Mouse (Mus musculus) liver, embryonic 14.5 days (tissue): Measurements from ENCODE around the gene Ccdc27. TPM values are rescaled to one million over a fixed set of nuclear protein-coding genes. Genes with fewer than 3 reads are reported as not detected.

Experiments used
- ATAC-seq: fragments of 200-750 bp; cut with Nextera tagmentation; 2 replicates; pipeline ENCODE4 v1.8.0; 2017; ENCODE audit warnings: moderate number of reproducible peaks, mild to moderate bottlenecking, moderate library complexity; ENCODE audit not compliant: insufficient read depth
- DNase-seq, 3 experiments: peaks; one replicate each; pipeline ENCODE4 v3.0.0-alpha.2; 2012 to 2013; ENCODE audit warnings: low read depth in 3 of 3, low spot score in 3 of 3
- H3K27ac ChIP-seq: fragments of 300-500 bp; sonication (generic); 2 replicates; pipeline ENCODE4 v1.5.1; 2014; ENCODE audit warnings: moderate library complexity, mild to moderate bottlenecking, control low read depth, inconsistent platforms
- H3K27me3 ChIP-seq: fragments of 300-500 bp; sonication (generic); 2 replicates; pipeline ENCODE4 v1.6.1; 2014; ENCODE audit warnings: mild to moderate bottlenecking, low read length, moderate library complexity; ENCODE audit not compliant: control insufficient read depth, insufficient read depth
- H3K36me3 ChIP-seq: fragments of 300-500 bp; sonication (generic); replicated peaks from 2 replicates; pipeline ENCODE4 v1.6.1; 2014; ENCODE audit warnings: low read depth; ENCODE audit not compliant: control insufficient read depth, insufficient read depth
- H3K4me1 ChIP-seq, 2 experiments: fragments of 200-500 bp in 1 of 2; fragments of 300-500 bp in 1 of 2; sonication (generic) in 1 of 2; replicated peaks; 2 replicates each; pipeline ENCODE4 v1.6.1; 2012 to 2014; ENCODE audit warnings: antibody characterized with exemption in 1 of 2, inconsistent platforms in 1 of 2, low read length in 1 of 2; ENCODE audit not compliant: control insufficient read depth in 2 of 2, insufficient read depth in 2 of 2
- H3K4me2 ChIP-seq: fragments of 300-500 bp; sonication (generic); 2 replicates; pipeline ENCODE4 v1.6.1; 2014; ENCODE audit warnings: low read depth, mild to moderate bottlenecking, control low read depth, moderate library complexity
- H3K4me3 ChIP-seq, 2 experiments: fragments of 200-500 bp in 1 of 2; fragments of 300-500 bp in 1 of 2; sonication (generic) in 1 of 2; 2 replicates each; pipeline ENCODE4 v1.5.1; 2012 to 2014; ENCODE audit warnings: low read depth in 2 of 2, low read length in 2 of 2, mild to moderate bottlenecking in 2 of 2, control low read depth in 1 of 2, inconsistent platforms in 1 of 2, moderate library complexity in 1 of 2; ENCODE audit not compliant: insufficient read depth in 1 of 2
- H3K9ac ChIP-seq: fragments of 300-500 bp; sonication (generic); replicated peaks from 2 replicates; pipeline ENCODE4 v1.6.1; 2014; ENCODE audit warnings: mild to moderate bottlenecking, control low read depth, moderate library complexity
- H3K9me3 ChIP-seq: fragments of 300-500 bp; sonication (generic); 2 replicates; pipeline ENCODE4 v1.6.1; 2016; ENCODE audit warnings: low read length, mixed read lengths; ENCODE audit not compliant: control insufficient read depth
- CTCF ChIP-seq: IDR thresholded peaks from 2 replicates; pipeline ENCODE4 v1.5.1; 2016; ENCODE audit warnings: antibody characterized with exemption, low read depth, control low read depth
- EP300 ChIP-seq: IDR thresholded peaks from 2 replicates; pipeline ENCODE4 v1.6.1; 2016; ENCODE audit warnings: antibody characterized with exemption, low read depth
- WGBS: fragments of 180-500 bp; shearing (Covaris S2); extraction: QIAGEN DNeasy Blood & Tissue Kit; methylation state at CpG from one replicate; pipeline ENCODE4 v1.1.7; 2014; ENCODE audit not compliant: insufficient replicate concordance; 5-methylcytosine and 5-hydroxymethylcytosine counted together
- polyA plus RNA-seq, 2 experiments: library from polyadenylated mRNA; depleted of rRNA in 1 of 2; stranded (reverse) in 1 of 2; unstranded in 1 of 2; fragments of >200 nt; fragmentation: Nextera tagmentation in 1 of 2; extraction: Ambion mirVana in 1 of 2; gene quantifications; 2 replicates each; pipeline versions ENCODE4 v1.2.1 to v1.2.3; 2012 to 2014

Ccdc27 gene
- polyA plus RNA-seq, 2 experiments = not detected

DNA sequence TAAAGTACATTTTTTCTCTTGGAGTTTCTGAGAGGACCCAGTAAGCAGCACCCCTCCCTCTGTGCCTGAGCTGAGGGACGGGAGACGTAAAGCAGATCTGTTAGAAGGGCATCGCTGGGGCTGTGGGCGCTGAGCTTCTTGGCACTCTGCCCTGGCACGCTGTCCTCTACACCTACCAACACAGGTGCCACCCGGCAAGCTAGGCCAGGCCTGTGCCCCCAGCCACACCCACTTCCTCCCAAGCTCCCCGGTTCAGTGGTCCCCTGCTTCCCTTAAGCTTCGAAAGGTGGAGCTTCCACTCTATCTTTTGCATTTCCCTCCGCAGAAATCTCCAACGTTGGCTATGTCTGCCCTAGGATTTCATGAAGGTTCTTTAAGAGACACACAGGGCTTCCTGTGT, 63.2 kb downstream of the Ccdc27 start:
- H3K4me3 ChIP-seq = no peak overlapping the region
- ATAC-seq = no peak
- H3K27ac ChIP-seq = no peak overlapping the region
- H3K4me2 ChIP-seq = no peak overlapping the region
- TF ChIP-seq EP300 (no peak), CTCF (no peak)
- H3K27me3 ChIP-seq = no peaks in the 10 kb centered on the region
- no peak overlapping the region for H3K9ac ChIP-seq
- WGBS = 71% methylated on average over 10 of the region's 10 CpGs
- no peak for DNase-seq
- no peaks in the 10 kb centered on the region for H3K9me3 ChIP-seq
- peaks cover 9 to 11% of the 10 kb centered on the region in 2 experiments; a peak in 3 of 4 replicates for H3K4me1 ChIP-seq
- peaks cover 11% of the 10 kb centered on the region; the same call in 1 of the 2 replicates for H3K36me3 ChIP-seq

Other genes starting within 250 kb of the Ccdc27 start
- gene A430005L14Rik, start 85.4 kb downstream of the Ccdc27 start, polyA plus RNA-seq (2012; rRNA removed) = 26.6 and 30.3 TPM in 2 replicates
- 57.9 and 61.5 TPM in 2 replicates for gene A430005L14Rik, start 85.4 kb downstream of the Ccdc27 start, polyA plus RNA-seq (2014; fragmentation: Nextera tagmentation; extraction: Ambion mirVana)
- 8.0 and 8.6 TPM in 2 replicates for gene Dffb, start 67.6 kb downstream of the Ccdc27 start, polyA plus RNA-seq (2012; rRNA removed)
- gene Dffb, start 67.6 kb downstream of the Ccdc27 start, polyA plus RNA-seq (2014; fragmentation: Nextera tagmentation; extraction: Ambion mirVana) = 5.8 and 6.1 TPM in 2 replicates
- 3.3 and 3.9 TPM in 2 replicates for gene Cep104, start 67.5 kb downstream of the Ccdc27 start, polyA plus RNA-seq (2012; rRNA removed)
- 5.1 and 6.3 TPM in 2 replicates for gene Cep104, start 67.5 kb downstream of the Ccdc27 start, polyA plus RNA-seq (2014; fragmentation: Nextera tagmentation; extraction: Ambion mirVana)
- 20.8 and 23.6 TPM in 2 replicates for gene Lrrc47, start 30.9 kb downstream of the Ccdc27 start, polyA plus RNA-seq (2012; rRNA removed)
- gene Lrrc47, start 30.9 kb downstream of the Ccdc27 start, polyA plus RNA-seq (2014; fragmentation: Nextera tagmentation; extraction: Ambion mirVana) = 13.2 and 15.1 TPM in 2 replicates
- 224 and 276 TPM in 2 replicates for gene Smim1, start 16.4 kb downstream of the Ccdc27 start, polyA plus RNA-seq (2012; rRNA removed)
- 446 and 452 TPM in 2 replicates for gene Smim1, start 16.4 kb downstream of the Ccdc27 start, polyA plus RNA-seq (2014; fragmentation: Nextera tagmentation; extraction: Ambion mirVana)
- gene Trp73, start 97.5 kb upstream of the Ccdc27 start, polyA plus RNA-seq (2012; rRNA removed) = 0.01 TPM in 2 replicates
- 0.06 TPM in 1 of 2 replicates, not detected in the other for gene Trp73, start 97.5 kb upstream of the Ccdc27 start, polyA plus RNA-seq (2014; fragmentation: Nextera tagmentation; extraction: Ambion mirVana)
- gene Wrap73, start 99.7 kb upstream of the Ccdc27 start, polyA plus RNA-seq (2012; rRNA removed) = 15.8 and 19.6 TPM in 2 replicates
- gene Wrap73, start 99.7 kb upstream of the Ccdc27 start, polyA plus RNA-seq (2014; fragmentation: Nextera tagmentation; extraction: Ambion mirVana) = 25.9 and 26.2 TPM in 2 replicates
- 57.9 and 72.6 TPM in 2 replicates for gene Tprgl, start 118.0 kb upstream of the Ccdc27 start, polyA plus RNA-seq (2012; rRNA removed)
- 153 and 166 TPM in 2 replicates for gene Tprgl, start 118.0 kb upstream of the Ccdc27 start, polyA plus RNA-seq (2014; fragmentation: Nextera tagmentation; extraction: Ambion mirVana)
- gene Megf6, start 128.1 kb upstream of the Ccdc27 start, polyA plus RNA-seq (2012; rRNA removed) = 0.77 and 1.1 TPM in 2 replicates
- gene Megf6, start 128.1 kb upstream of the Ccdc27 start, polyA plus RNA-seq (2014; fragmentation: Nextera tagmentation; extraction: Ambion mirVana) = 0.83 and 1.0 TPM in 2 replicates